Mouse (Mus musculus) ES-Bruce4 (cell line): ENCODE results near the gene Abhd15.

Experiments
- CTCF ChIP-seq: IDR thresholded peaks from one replicate; pipeline ENCODE4 v1.8.1; 2011; ENCODE audit warnings: low read depth, low read length
- POLR2A ChIP-seq: IDR thresholded peaks from one replicate; pipeline ENCODE4 v1.8.1; 2011; ENCODE audit warnings: low read length; ENCODE audit not compliant: insufficient read depth

DNA sequence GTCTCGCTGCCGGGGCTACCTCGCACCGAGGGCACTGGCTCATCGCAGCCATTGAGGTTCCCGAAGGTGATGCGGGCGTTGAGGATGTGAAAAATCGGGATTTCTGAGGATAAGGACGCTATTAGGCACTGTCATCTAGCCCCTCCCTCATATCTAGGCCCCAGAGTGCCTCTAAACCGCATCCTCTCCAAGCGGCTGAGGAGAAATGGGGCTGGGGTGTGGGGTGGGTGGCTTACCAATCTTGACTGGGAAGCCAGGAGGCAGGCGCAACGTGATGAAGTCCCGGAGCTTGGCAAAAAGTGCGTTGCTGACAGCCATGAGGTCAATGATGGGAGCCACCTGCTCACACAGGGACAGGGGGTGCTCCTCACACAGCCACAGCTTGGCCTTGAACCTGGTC, 42.1 kb upstream of the Abhd15 start:
- TF ChIP-seq CTCF, result no peak
- no peak for TF ChIP-seq POLR2A
